Mouse (Mus musculus) forebrain, embryonic 13.5 days (tissue): ENCODE measurements at regions not wholly inside any gene's neighbourhood (a gene's known extent, or its start where the extent isn't known, plus 50 kb on each side); places are given as distances from the start of the nearest gene placed in this dataset.
A peak's percentile ranks its signal among the peaks of the same experiment; 100 is the strongest.

Source experiments
- ATAC-seq: fragments of 200-750 bp; cut with Nextera tagmentation; 2 replicates; pipeline ENCODE4 v1.8.0; 2017
- H3K27ac ChIP-seq: fragments of 300-500 bp; sonication (generic); 2 replicates; pipeline ENCODE4 v1.5.1; 2015; ENCODE audit warnings: inconsistent platforms, mild to moderate bottlenecking, moderate library complexity
- H3K27me3 ChIP-seq: fragments of 300-500 bp; sonication (generic); 2 replicates; pipeline ENCODE4 v1.6.1; 2015; ENCODE audit warnings: mild to moderate bottlenecking, inconsistent platforms
- H3K36me3 ChIP-seq: fragments of 300-500 bp; sonication (generic); 2 replicates; pipeline ENCODE4 v1.6.1; 2015; ENCODE audit warnings: mild to moderate bottlenecking, inconsistent platforms; ENCODE audit not compliant: poor library complexity, severe bottlenecking
- H3K4me1 ChIP-seq: fragments of 300-500 bp; sonication (generic); 2 replicates; pipeline ENCODE4 v1.6.1; 2015; ENCODE audit warnings: inconsistent platforms
- H3K4me2 ChIP-seq: fragments of 300-500 bp; sonication (generic); 2 replicates; pipeline ENCODE4 v1.6.1; 2015; ENCODE audit warnings: inconsistent platforms, mild to moderate bottlenecking, moderate library complexity
- H3K4me3 ChIP-seq: fragments of 300-500 bp; sonication (generic); 2 replicates; pipeline ENCODE4 v1.5.1; 2015; ENCODE audit warnings: mild to moderate bottlenecking, inconsistent platforms
- H3K9ac ChIP-seq: fragments of 300-500 bp; sonication (generic); 2 replicates; pipeline ENCODE4 v1.6.1; 2015; ENCODE audit warnings: mild to moderate bottlenecking, inconsistent platforms
- H3K9me3 ChIP-seq: fragments of 300-500 bp; sonication (generic); replicated peaks from 2 replicates; pipeline ENCODE4 v1.6.1; 2016; ENCODE audit warnings: inconsistent platforms
- WGBS: fragments of 180-500 bp; shearing (Covaris S2); methylation state at CpG from one replicate; pipeline ENCODE4 v1.1.7; 2015; 5-methylcytosine and 5-hydroxymethylcytosine counted together

GRCm38 (mm10) chr4:127862875-127863274 is 107.9 kb downstream of the CK137956 start:
- no peak for ATAC-seq
- Histone ChIP-seq H3K9me3 (no peaks in the 10 kb centered on the region), H3K9ac (no peak overlapping the region), H3K36me3 (no peaks in the 10 kb centered on the region), H3K4me3 (no peak overlapping the region), H3K27me3 (no peaks in the 10 kb centered on the region), H3K4me1 (peaks cover 6% of the 10 kb centered on the region), H3K27ac (no peak overlapping the region), H3K4me2 (no peak overlapping the region)
- WGBS, result 94% methylated on average over 5 of the region's 5 CpGs

GRCm38 (mm10) chr4:127861319-127862117 is 109.2 kb downstream of the CK137956 start:
- Histone ChIP-seq H3K9me3 (no peaks in the 10 kb centered on the region), H3K9ac (no peak overlapping the region), H3K27ac (peak overlapping the region; percentile 85), H3K4me1 (peaks cover 6% of the 10 kb centered on the region), H3K36me3 (no peaks in the 10 kb centered on the region), H3K4me2 (peak overlapping the region; percentile 14; the same call in 1 of the 2 replicates), H3K4me3 (no peak overlapping the region), H3K27me3 (no peaks in the 10 kb centered on the region)
- ATAC-seq, result peak; percentile 89
- 40% methylated on average over 16 of the region's 16 CpGs for WGBS

GRCm38 (mm10) chr4:127860271-127860670 is 110.5 kb downstream of the CK137956 start:
- Histone ChIP-seq H3K4me2 (no peak overlapping the region), H3K4me3 (no peak overlapping the region), H3K9ac (no peak overlapping the region), H3K9me3 (no peaks in the 10 kb centered on the region), H3K27me3 (no peaks in the 10 kb centered on the region), H3K36me3 (no peaks in the 10 kb centered on the region), H3K27ac (no peak overlapping the region), H3K4me1 (peaks cover 6% of the 10 kb centered on the region)
- WGBS, result 59% methylated on average over 4 of the region's 4 CpGs
- no peak for ATAC-seq

- no peaks in the 10 kb centered on the region for H3K36me3 ChIP-seq
- H3K4me1 ChIP-seq, result peaks cover 6% of the 10 kb centered on the region
- H3K9ac ChIP-seq, result no peak overlapping the region
- H3K9me3 ChIP-seq, result no peaks in the 10 kb centered on the region
- no peak overlapping the region for H3K4me3 ChIP-seq
- no peak for ATAC-seq
- WGBS, result 89% methylated on average over 6 of the region's 6 CpGs
- H3K27me3 ChIP-seq, result no peaks in the 10 kb centered on the region
- H3K4me2 ChIP-seq, result no peak overlapping the region
- H3K27ac ChIP-seq, result no peak overlapping the region
Measured at GRCm38 (mm10) chr4:127859505-127859904, 111.2 kb downstream of the CK137956 start.

GRCm38 (mm10) chr4:127858566-127858965 is 112.2 kb downstream of the CK137956 start:
- no peaks in the 10 kb centered on the region for H3K27me3 ChIP-seq
- H3K27ac ChIP-seq, result no peak overlapping the region
- H3K36me3 ChIP-seq, result no peaks in the 10 kb centered on the region
- no peak overlapping the region for H3K4me3 ChIP-seq
- peaks cover 6% of the 10 kb centered on the region for H3K4me1 ChIP-seq
- 89% methylated on average over 3 of the region's 3 CpGs for WGBS
- no peak overlapping the region for H3K9ac ChIP-seq
- no peak for ATAC-seq
- H3K4me2 ChIP-seq, result no peak overlapping the region
- H3K9me3 ChIP-seq, result no peaks in the 10 kb centered on the region

GRCm38 (mm10) chr4:127855836-127856235 is 114.9 kb downstream of the CK137956 start:
- no peaks in the 10 kb centered on the region for H3K9me3 ChIP-seq
- no peaks in the 10 kb centered on the region for H3K27me3 ChIP-seq
- no peak overlapping the region for H3K9ac ChIP-seq
- no peaks in the 10 kb centered on the region for H3K4me1 ChIP-seq
- no peaks in the 10 kb centered on the region for H3K36me3 ChIP-seq
- no peak overlapping the region for H3K4me3 ChIP-seq
- H3K27ac ChIP-seq, result no peak overlapping the region
- no peak for ATAC-seq
- WGBS, result 96% methylated on average over 1 of the region's 1 CpGs
- no peak overlapping the region for H3K4me2 ChIP-seq

- no peaks in the 10 kb centered on the region for H3K36me3 ChIP-seq
- 83% methylated on average over 3 of the region's 3 CpGs for WGBS
- no peak overlapping the region for H3K27ac ChIP-seq
- no peak overlapping the region for H3K4me2 ChIP-seq
- H3K9me3 ChIP-seq, result no peaks in the 10 kb centered on the region
- no peaks in the 10 kb centered on the region for H3K4me1 ChIP-seq
- no peaks in the 10 kb centered on the region for H3K27me3 ChIP-seq
- no peak overlapping the region for H3K9ac ChIP-seq
- no peak overlapping the region for H3K4me3 ChIP-seq
- no peak for ATAC-seq
Measured at GRCm38 (mm10) chr4:127854776-127855409, 115.9 kb downstream of the CK137956 start.

GRCm38 (mm10) chr4:127849306-127849705 is 121.4 kb downstream of the CK137956 start:
- ATAC-seq, result no peak
- H3K4me1 ChIP-seq, result 0 out of 2 replicates have a peak, but pooled peaks cover 4% of the 10 kb centered on the region
- 89% methylated on average over 5 of the region's 5 CpGs for WGBS

GRCm38 (mm10) chr4:127846321-127846720 is 124.4 kb downstream of the CK137956 start:
- no peak overlapping the region for H3K9ac ChIP-seq
- ATAC-seq, result no peak
- H3K4me3 ChIP-seq, result no peak overlapping the region
- H3K4me1 ChIP-seq, result 0 out of 2 replicates have a peak, but pooled peaks cover 4% of the 10 kb centered on the region
- 12% methylated on average over 3 of the region's 3 CpGs for WGBS
- H3K36me3 ChIP-seq, result no peaks in the 10 kb centered on the region
- H3K27me3 ChIP-seq, result no peaks in the 10 kb centered on the region
- H3K27ac ChIP-seq, result no peak overlapping the region
- no peaks in the 10 kb centered on the region for H3K9me3 ChIP-seq
- H3K4me2 ChIP-seq, result no peak overlapping the region

More at GRCm38 (mm10) chr4:127849306-127849705, 121.4 kb downstream of the CK137956 start:
- H3K9me3 ChIP-seq, result no peaks in the 10 kb centered on the region
- no peaks in the 10 kb centered on the region for H3K36me3 ChIP-seq
- H3K4me3 ChIP-seq, result no peak overlapping the region
- no peaks in the 10 kb centered on the region for H3K27me3 ChIP-seq
- no peak overlapping the region for H3K27ac ChIP-seq
- H3K9ac ChIP-seq, result no peak overlapping the region
- H3K4me2 ChIP-seq, result no peak overlapping the region

- no peak overlapping the region for H3K4me2 ChIP-seq
Measured at GRCm38 (mm10) chr4:127843421-127843820, 127.3 kb downstream of the CK137956 start.

GRCm38 (mm10) chr4:127833668-127834067 is 137.1 kb downstream of the CK137956 start:
- Histone ChIP-seq H3K27ac (no peak overlapping the region), H3K36me3 (no peaks in the 10 kb centered on the region), H3K4me2 (no peak overlapping the region), H3K4me3 (no peak overlapping the region), H3K9me3 (no peaks in the 10 kb centered on the region), H3K4me1 (no peaks in the 10 kb centered on the region), H3K27me3 (no peaks in the 10 kb centered on the region), H3K9ac (no peak overlapping the region)
- WGBS, result 82% methylated on average over 6 of the region's 6 CpGs
- ATAC-seq, result no peak

More at GRCm38 (mm10) chr4:127843421-127843820, 127.3 kb downstream of the CK137956 start:
- H3K9ac ChIP-seq, result no peak overlapping the region
- H3K9me3 ChIP-seq, result no peaks in the 10 kb centered on the region
- no peaks in the 10 kb centered on the region for H3K36me3 ChIP-seq
- 0 out of 2 replicates have a peak, but pooled peaks cover 4% of the 10 kb centered on the region for H3K4me1 ChIP-seq
- no peak for ATAC-seq
- H3K4me3 ChIP-seq, result no peak overlapping the region
- H3K27me3 ChIP-seq, result no peaks in the 10 kb centered on the region
- 83% methylated on average over 7 of the region's 7 CpGs for WGBS
- H3K27ac ChIP-seq, result no peak overlapping the region

GRCm38 (mm10) chr4:127826988-127827387 is 143.8 kb downstream of the CK137956 start:
- Histone ChIP-seq H3K27ac (no peak overlapping the region), H3K4me3 (no peak overlapping the region), H3K4me2 (no peak overlapping the region), H3K9me3 (0 out of 2 replicates have a peak, but pooled peaks cover 2% of the 10 kb centered on the region), H3K36me3 (no peaks in the 10 kb centered on the region), H3K27me3 (no peaks in the 10 kb centered on the region), H3K9ac (no peak overlapping the region), H3K4me1 (no peaks in the 10 kb centered on the region)
- ATAC-seq, result no peak
- WGBS, result 93% methylated on average over 8 of the region's 8 CpGs
